Mouse (Mus musculus) midbrain, postnatal 0 days (tissue): Measurements from ENCODE around the gene 1810010H24Rik. TPM values are rescaled to one million over a fixed set of nuclear protein-coding genes. Genes with fewer than 3 reads are reported as not detected.

Experiments used
- ATAC-seq: fragments of 200-750 bp; cut with Nextera tagmentation; 2 replicates; pipeline ENCODE4 v1.8.0; 2017; ENCODE audit warnings: moderate number of reproducible peaks, mild to moderate bottlenecking, moderate TSS enrichment, moderate library complexity; ENCODE audit not compliant: low FRiP score
- DNase-seq: peaks from one replicate; pipeline ENCODE4 v3.0.0-alpha.2; 2015; ENCODE audit warnings: low spot score
- H3K27ac ChIP-seq: fragments of 300-500 bp; sonication (generic); 2 replicates; pipeline ENCODE4 v1.5.1; 2014; ENCODE audit warnings: low read depth, mild to moderate bottlenecking, low read length, mixed read lengths
- H3K27me3 ChIP-seq: fragments of 300-500 bp; sonication (generic); 2 replicates; pipeline ENCODE4 v1.6.1; 2014; ENCODE audit warnings: low read length, control low read depth, mixed read lengths; ENCODE audit not compliant: insufficient read depth
- H3K36me3 ChIP-seq: fragments of 300-500 bp; sonication (generic); 2 replicates; pipeline ENCODE4 v1.6.1; 2014; ENCODE audit warnings: low read length, control low read depth, mixed read lengths; ENCODE audit not compliant: insufficient read depth
- H3K4me1 ChIP-seq: fragments of 300-500 bp; sonication (generic); 2 replicates; pipeline ENCODE4 v1.6.1; 2014; ENCODE audit warnings: mild to moderate bottlenecking, control low read depth, antibody characterized with exemption, low read length, mixed read lengths; ENCODE audit not compliant: insufficient read depth
- H3K4me2 ChIP-seq: fragments of 300-500 bp; sonication (generic); 2 replicates; pipeline ENCODE4 v1.6.1; 2014; ENCODE audit warnings: low read depth, mild to moderate bottlenecking, low read length, mixed read lengths; ENCODE audit not compliant: poor library complexity, severe bottlenecking
- H3K4me3 ChIP-seq: fragments of 300-500 bp; sonication (generic); 2 replicates; pipeline ENCODE4 v1.5.1; 2014; ENCODE audit warnings: low read depth, mild to moderate bottlenecking, low read length, moderate library complexity
- H3K9ac ChIP-seq: fragments of 300-500 bp; sonication (generic); replicated peaks from 2 replicates; pipeline ENCODE4 v1.6.1; 2014; ENCODE audit warnings: mild to moderate bottlenecking, low read length, moderate library complexity, mixed read lengths; ENCODE audit not compliant: poor library complexity, severe bottlenecking
- H3K9me3 ChIP-seq: fragments of 300-500 bp; sonication (generic); 2 replicates; pipeline ENCODE4 v1.6.1; 2016; ENCODE audit warnings: low read length, control low read depth
- CTCF ChIP-seq: IDR thresholded peaks from 2 replicates; pipeline ENCODE4 v1.5.1; 2016; ENCODE audit warnings: antibody characterized with exemption, mild to moderate bottlenecking
- WGBS: fragments of 180-500 bp; shearing (Covaris S2); extraction: QIAGEN DNeasy Blood & Tissue Kit; methylation state at CpG from one replicate; pipeline ENCODE4 v1.1.7; 2014; 5-methylcytosine and 5-hydroxymethylcytosine counted together
- polyA plus RNA-seq: library from polyadenylated mRNA; unstranded; fragments of >200 nt; fragmentation: Nextera tagmentation; extraction: Ambion mirVana; gene quantifications from 2 replicates; pipeline ENCODE4 v1.2.1, GENCODE M21; 2015
- total RNA-seq: library from RNA; depleted of rRNA; stranded (reverse); fragments of >200 nt; gene quantifications from 2 replicates; pipeline ENCODE4 v1.2.3, GENCODE M21; 2014; rRNA removed

1810010H24Rik gene
- total and polyA plus RNA-seq, 2 experiments from 2014 or later, result 10.9 to 11.0 TPM

DNA sequence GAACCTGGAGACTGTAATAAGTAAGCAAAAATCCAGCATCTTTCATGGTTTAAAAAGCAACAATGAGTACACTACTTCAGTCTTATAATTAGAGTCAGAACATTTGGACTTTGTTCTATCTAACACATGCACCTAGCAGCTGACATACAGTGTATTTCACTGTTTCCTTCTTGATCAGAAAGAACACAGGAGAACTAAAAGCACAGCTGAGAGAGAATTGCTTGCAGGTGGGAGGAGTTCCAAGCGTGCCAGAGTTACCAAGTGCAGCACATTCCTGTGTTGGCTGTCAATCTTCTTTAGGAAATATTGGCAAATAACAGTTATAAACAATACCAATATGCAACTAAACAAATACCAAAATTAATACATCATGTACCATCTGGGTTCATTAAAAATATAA, 35.5 kb downstream of the 1810010H24Rik start:
- no peak for ATAC-seq

DNA sequence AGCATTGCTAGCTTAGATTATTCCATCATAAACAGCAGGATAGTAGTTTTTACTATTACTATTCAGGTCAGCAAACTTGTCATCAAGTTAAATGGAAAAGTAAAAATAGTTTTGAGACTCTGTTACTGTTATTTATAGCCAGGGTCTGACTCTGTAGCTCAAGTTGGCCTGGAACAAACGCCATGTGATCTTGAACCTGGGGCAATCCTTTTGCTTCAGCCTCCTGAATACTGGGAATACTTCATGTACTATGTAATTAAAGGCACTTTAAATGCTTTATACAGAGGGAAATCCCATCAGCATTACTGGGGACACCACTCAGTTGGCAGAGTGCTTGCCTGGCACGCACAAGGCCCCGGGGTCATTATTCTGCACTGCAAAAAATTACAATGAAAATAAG, 37.6 kb downstream of the 1810010H24Rik start:
- Histone ChIP-seq H3K9me3 (no peaks in the 10 kb centered on the region), H3K4me1 (no peaks in the 10 kb centered on the region), H3K36me3 (peaks cover 81% of the 10 kb centered on the region), H3K27ac (no peak overlapping the region), H3K4me3 (no peak overlapping the region), H3K9ac (no peak overlapping the region), H3K4me2 (no peak overlapping the region), H3K27me3 (no peaks in the 10 kb centered on the region)
- TF ChIP-seq CTCF, result no peak
- no peak for ATAC-seq
- DNase-seq, result no peak
- WGBS, result 89% methylated on average over 3 of the region's 3 CpGs

More for the DNA sequence above, 35.5 kb downstream of the 1810010H24Rik start:
- H3K4me3 ChIP-seq, result no peak overlapping the region
- TF ChIP-seq CTCF, result no peak
- 94% methylated on average over 1 of the region's 1 CpGs for WGBS
- H3K9ac ChIP-seq, result no peak overlapping the region
- no peak overlapping the region for H3K27ac ChIP-seq
- no peak for DNase-seq
- H3K4me2 ChIP-seq, result no peak overlapping the region
- H3K4me1 ChIP-seq, result no peaks in the 10 kb centered on the region
- no peaks in the 10 kb centered on the region for H3K27me3 ChIP-seq
- H3K36me3 ChIP-seq, result peaks cover 80% of the 10 kb centered on the region
- H3K9me3 ChIP-seq, result no peaks in the 10 kb centered on the region

DNA sequence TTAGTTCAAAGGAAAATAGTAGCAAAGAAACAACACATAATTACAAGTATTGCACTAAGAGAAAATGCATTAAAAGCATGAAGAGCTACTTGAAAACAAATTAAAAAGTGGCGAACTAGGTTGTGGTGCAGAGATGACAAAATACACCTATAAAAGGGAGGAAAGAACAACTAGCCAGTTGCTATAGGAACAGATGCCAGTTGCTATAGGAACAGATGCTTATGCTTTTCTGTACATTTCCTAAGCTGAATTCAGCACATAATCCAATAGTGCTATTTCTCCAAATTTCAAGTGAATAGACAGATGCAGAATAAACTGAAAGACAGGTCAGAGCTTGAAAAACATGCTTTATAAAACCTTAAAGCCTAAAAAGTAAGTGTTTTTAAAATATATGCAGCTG, 39.1 kb downstream of the 1810010H24Rik start:
- DNase-seq, result no peak
- TF ChIP-seq CTCF, result no peak

DNA sequence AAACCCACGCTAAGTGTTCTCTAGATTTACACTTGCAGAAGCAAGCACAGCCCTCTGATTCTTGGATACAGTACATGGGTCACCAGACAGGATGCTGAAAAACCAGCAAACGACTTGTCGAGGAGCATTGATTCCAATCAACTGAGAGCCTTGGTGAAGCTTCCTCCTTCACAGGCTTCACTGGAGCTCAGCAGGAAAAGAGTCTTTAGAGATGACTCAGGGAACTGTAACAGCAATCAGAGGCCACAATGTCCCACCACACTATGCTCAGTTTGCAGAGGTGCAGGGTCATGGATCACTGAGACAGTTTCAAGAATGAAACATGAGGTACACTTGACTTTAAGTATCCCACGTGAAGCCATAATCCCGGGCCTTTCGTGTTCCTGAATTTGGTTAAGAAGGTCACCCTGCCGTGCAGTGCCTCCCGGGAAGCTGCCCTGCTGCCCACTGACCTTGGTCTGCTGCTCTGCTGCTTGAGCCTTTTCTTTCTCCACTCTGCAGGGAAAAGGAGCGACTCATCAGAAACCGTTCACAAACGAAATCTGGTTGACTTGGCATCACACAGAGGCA, 39.8 kb downstream of the 1810010H24Rik start:
- ATAC-seq (no peak), DNase-seq (no peak)
- H3K27me3 ChIP-seq, result no peaks in the 10 kb centered on the region
- H3K4me2 ChIP-seq, result no peak overlapping the region
- H3K9ac ChIP-seq, result no peak overlapping the region
- no peak overlapping the region for H3K4me3 ChIP-seq
- peaks cover 63% of the 10 kb centered on the region for H3K36me3 ChIP-seq
- no peaks in the 10 kb centered on the region for H3K4me1 ChIP-seq
- H3K9me3 ChIP-seq, result no peaks in the 10 kb centered on the region
- H3K27ac ChIP-seq, result no peak overlapping the region
- WGBS, result 80% methylated on average over 11 of the region's 11 CpGs
- no peak for TF ChIP-seq CTCF

More for the DNA sequence above, 39.1 kb downstream of the 1810010H24Rik start:
- no peak overlapping the region for H3K9ac ChIP-seq
- H3K27ac ChIP-seq, result no peak overlapping the region
- no peak overlapping the region for H3K4me3 ChIP-seq
- no peaks in the 10 kb centered on the region for H3K9me3 ChIP-seq
- peaks cover 69% of the 10 kb centered on the region for H3K36me3 ChIP-seq
- no peak overlapping the region for H3K4me2 ChIP-seq
- 76% methylated on average over 1 of the region's 1 CpGs for WGBS
- ATAC-seq, result no peak
- H3K27me3 ChIP-seq, result no peaks in the 10 kb centered on the region
- no peaks in the 10 kb centered on the region for H3K4me1 ChIP-seq

Other genes starting within 250 kb of the 1810010H24Rik start
- gene Polg2, start 246.1 kb upstream of the 1810010H24Rik start, total RNA-seq, result 6.6 and 9.8 TPM in 2 replicates
- 9.7 and 10.5 TPM in 2 replicates for gene Polg2, start 246.1 kb upstream of the 1810010H24Rik start, polyA plus RNA-seq
- gene Ddx5, start 236.5 kb upstream of the 1810010H24Rik start, total RNA-seq, result 408 and 459 TPM in 2 replicates
- gene Ddx5, start 236.5 kb upstream of the 1810010H24Rik start, polyA plus RNA-seq, result 260 and 301 TPM in 2 replicates
- gene Cep95, start 236.4 kb upstream of the 1810010H24Rik start, total RNA-seq, result 6.0 and 13.3 TPM in 2 replicates
- gene Cep95, start 236.4 kb upstream of the 1810010H24Rik start, polyA plus RNA-seq, result 6.0 and 7.9 TPM in 2 replicates
- 33.9 and 41.3 TPM in 2 replicates for gene Smurf2, start 105.0 kb upstream of the 1810010H24Rik start, total RNA-seq
- gene Smurf2, start 105.0 kb upstream of the 1810010H24Rik start, polyA plus RNA-seq, result 7.8 TPM in 2 replicates
- 73.1 and 82.8 TPM in 2 replicates for gene Kpna2, start 26.1 kb upstream of the 1810010H24Rik start, total RNA-seq
- gene Kpna2, start 26.1 kb upstream of the 1810010H24Rik start, polyA plus RNA-seq, result 92.7 TPM in 2 replicates
- 41.5 and 56.4 TPM in 2 replicates for gene Bptf, start 106.4 kb downstream of the 1810010H24Rik start, total RNA-seq
- gene Bptf, start 106.4 kb downstream of the 1810010H24Rik start, polyA plus RNA-seq, result 14.8 and 20.4 TPM in 2 replicates
- gene Nol11, start 163.7 kb downstream of the 1810010H24Rik start, total RNA-seq, result 35.6 and 40.9 TPM in 2 replicates
- 35.4 and 36.9 TPM in 2 replicates for gene Nol11, start 163.7 kb downstream of the 1810010H24Rik start, polyA plus RNA-seq